Mouse (Mus musculus) MEL-GATA-1-ER (cell line): ENCODE data around the gene Pam.

Experiments
- DNase-seq: peaks from one replicate; pipeline ENCODE4 v3.0.0-alpha.2; 2012; ENCODE audit warnings: low read depth; ENCODE audit errors: extremely low read depth

Pam gene

DNA sequence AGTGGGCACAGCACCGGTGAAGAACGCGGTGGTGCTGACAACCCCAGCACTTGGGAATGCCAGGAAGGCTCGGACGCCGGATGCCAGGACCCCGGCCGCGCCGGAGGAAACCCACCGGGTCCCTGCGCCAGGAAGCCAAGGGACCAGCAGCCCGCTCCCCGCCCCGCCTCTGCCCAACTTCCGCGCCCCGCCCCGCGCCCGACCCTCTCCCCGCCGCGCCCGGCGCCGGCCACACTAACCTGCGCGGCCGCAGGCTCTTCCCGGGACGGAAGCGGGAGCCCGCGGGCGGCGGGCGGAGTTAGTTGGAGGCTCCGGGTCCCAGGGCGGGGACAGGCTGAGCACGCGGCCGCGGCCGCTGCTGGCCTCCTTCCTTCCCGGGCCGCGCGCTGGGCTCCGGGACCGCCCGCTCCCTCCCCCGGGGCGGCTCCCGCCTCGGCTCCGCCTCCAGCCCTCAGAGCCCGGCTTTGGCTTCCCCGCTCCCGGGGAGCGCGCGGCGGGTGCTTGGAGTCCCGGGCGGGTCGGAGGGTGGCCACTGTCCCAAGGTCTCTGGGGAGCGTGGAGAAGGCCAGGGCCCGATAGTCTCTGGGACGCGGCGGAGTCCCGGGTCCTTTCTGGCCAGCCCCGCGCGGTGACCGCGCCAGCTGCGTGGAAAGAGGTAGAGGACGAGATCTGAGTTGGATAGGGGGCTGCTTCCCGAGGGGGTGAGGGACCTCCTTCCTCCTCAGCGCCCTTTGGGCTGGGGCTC, at the start of gene Pam:
Pam (minus strand) TSS at position 401 of the 745 bp plus-strand sequence.
- DNase-seq: no peak

GRCm38 (mm10) chr1:98144845-98145244, 49.4 kb upstream of the Pam start:
- no peak for DNase-seq

- DNase-seq: no peak
Observed at GRCm38 (mm10) chr1:98131244-98131643, 35.8 kb upstream of the Pam start.

- no peak for DNase-seq
Observed at GRCm38 (mm10) chr1:98129561-98130347, 34.3 kb upstream of the Pam start.

DNA sequence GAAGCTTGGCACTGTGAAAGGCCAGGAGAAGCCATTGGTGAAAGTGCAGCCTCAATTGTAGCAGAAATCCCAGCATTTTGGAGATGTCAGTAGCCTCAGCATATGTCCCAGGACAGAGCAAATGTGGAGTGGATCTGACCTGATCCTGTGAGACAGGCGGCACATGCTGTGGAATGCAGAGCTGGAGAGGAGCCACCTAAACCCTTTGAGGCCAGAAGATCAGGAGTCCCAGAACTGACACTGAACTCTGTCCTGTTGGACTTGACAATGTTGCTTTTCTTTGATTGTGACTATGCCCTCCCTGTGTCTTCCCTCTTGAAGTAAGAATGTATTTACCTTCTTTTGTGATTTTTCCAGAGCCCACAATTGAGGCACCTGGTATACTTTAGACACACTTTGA, 33.7 kb upstream of the Pam start:
- DNase-seq: no peak

DNA sequence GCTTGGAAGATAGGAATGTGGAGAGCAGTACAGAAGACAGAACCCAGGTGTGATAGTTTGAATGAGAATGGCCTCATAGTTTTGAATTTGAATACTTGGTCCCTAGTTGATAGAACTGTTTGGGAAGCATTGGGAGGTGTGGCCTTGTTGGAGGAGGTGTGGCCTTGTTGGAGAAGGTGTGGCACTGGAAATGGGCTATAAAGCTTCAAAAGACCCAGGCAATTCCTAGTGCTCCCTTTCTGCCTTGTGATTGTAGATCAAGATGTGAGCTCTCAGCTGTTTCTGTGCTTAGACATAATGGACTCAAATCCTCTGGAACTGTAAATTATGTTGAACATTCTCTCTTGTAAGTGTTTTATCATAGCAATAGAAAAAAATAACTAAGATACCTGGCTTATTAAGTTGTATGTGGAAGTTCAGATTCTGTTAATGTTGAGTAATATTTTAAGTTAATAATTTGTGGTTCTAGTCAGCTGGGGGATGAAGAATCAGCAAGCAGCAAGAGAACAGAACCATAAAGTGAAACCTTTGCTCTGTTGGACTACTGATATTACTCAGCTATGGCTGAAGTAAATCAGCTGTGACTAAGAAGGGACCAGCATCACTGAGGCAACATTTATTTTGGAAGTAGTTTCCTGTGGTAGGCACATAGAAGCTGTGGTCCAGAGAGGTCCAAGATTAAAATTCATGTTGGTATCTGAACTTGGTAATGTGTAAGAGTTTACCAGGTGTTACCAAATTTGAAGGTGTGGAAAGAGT, 33.1 kb upstream of the Pam start:
- DNase-seq: no peak

GRCm38 (mm10) chr1:98126268-98126667, 30.8 kb upstream of the Pam start:
- DNase-seq: no peak

GRCm38 (mm10) chr1:98124727-98125126, 29.3 kb upstream of the Pam start:
- DNase-seq: no peak

DNA sequence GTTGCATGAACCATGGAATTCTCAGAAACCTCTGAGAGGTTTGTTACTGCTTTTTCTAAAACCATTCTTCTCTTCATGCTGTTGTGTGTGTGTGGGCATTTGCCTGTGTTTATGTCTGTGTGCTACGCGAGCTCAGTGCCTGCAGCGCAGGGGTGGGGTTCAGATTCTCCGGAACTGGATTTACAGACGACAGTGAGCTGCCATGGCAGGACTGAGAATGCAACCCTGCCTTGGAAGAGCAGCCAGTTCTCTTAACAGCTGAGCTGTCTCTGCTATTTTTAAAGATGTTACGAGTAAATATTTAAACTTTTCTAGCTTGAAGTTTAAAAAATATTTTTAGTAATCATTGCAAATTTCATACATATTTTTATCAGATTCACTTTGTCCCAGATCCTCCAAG, 24.1 kb upstream of the Pam start:
- no peak for DNase-seq

DNA sequence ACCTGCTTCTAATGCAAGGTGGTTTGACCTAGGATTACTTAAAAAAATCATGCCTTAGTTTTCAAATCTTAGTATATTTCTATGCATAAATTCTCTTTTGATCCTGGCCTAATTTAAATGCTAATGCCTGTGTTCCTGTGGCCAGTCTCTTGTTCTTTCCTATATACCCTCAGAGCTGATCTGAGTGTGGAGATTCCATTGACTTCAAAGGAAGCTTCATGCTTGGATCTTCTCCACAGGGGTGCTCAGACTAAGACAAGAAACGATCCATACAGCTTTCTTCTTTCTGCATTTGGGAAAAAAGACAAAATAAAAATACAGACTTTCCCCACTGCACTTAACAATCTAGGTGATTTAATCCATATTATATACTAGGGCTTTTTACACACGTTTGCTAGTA, 12.2 kb upstream of the Pam start:
- no peak for DNase-seq

DNA sequence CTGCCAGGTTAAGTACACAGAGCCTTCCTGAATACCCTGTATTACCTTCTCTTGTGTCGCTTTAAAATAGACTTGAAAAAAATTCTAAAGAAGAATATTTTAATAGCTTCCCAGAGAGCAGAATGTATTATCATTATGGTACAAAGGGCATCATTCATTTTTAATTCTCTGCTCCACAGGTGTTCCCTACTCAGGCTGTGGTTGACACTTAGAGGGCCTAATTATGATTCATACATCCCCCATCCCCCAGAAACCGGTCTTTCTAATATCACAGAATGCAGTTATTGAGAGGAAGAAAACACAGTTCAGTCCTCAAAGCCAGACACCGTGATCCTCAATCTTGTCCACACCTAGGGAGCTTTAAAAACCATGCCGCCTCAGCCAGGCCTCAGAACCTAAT, 4.0 kb upstream of the Pam start:
- no peak for DNase-seq

DNA sequence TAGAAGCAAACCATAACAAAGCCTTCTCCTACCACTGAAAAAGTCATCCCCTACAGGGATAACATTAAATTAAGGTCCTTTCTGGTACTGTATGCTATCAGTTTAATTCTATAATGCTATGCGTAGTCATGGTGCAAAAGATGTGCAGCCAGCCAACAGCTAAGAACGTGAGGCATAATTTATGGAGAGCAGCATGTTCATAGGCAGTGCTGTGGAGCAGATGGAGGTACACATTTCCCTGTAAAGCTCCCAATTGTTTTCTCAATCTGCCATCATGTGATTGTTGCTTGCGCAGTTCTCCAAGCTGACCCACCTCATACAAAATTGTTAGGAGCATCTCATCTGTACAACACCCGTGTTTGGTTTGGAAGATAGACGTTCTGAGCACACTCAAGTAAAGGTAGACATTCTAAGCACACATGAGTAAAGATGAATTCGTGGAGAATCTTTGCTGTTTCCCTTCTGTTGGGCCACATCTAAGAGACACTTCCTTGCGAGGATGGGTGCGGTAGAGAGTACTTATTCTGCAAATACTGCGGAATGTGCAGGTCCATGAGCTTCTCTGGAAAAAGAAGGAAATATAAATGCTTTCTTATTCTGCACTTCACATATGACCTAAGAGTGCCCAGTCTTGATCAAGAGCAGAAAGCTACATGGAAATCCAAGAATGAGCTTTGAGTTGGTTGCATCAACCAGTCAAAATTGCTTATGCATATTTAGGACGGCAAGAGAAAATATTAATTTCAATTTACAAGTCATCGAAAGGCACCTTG, 2.7 kb upstream of the Pam start:
- DNase-seq: no peak

DNA sequence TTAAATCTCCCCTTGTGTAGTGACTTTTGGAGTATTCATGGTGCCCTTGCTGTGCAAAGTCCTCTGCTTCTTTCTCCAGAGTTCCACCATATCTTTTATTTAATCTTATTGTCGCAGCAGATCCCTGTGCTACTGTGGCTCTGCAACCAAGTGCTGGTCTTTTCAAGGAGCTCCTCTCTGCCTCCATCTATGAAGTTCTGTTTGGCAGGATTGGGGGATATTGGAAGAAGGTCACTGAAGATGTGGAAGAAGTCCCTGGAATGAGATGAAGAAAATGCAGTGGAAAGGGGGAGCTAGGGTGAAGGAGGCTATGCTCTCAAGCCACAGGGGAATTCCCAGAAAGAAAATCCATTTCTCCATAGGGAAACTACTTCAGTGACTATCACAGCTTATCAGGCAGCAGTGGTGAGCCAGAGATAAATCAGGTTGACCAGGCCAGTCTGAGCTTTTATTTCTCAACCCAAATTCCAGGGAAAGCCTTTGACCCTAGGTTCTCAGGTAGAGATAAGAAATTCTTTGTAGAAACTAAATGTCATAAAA, 1.0 kb upstream of the Pam start:
- no peak for DNase-seq

- DNase-seq: no peak
Observed at GRCm38 (mm10) chr1:98095991-98096330, 515 bp upstream of the Pam start.

DNA sequence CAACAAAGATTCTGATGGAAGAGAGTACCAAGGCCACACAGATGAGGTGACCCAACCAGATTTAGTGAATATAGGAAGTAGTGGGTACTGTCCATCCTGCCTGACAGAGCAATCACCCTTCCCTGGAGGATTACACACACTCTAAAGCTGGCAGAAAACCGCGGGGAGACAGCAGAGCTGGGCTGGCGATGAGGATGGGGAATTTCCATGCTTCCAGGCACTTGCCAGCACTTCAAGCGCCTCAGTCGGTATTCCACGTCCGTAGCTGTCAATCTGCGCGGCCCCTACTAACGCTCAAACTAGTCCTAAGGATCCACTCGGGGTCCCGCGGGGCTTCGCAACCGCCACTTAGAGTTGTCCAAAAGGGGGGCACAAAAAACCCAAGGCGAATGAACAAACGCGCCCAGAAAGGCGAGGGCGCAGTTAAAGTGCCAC, 618 bp downstream of the Pam start:
- no peak for DNase-seq

- DNase-seq: no peak
Observed at GRCm38 (mm10) chr1:98089336-98089975, 6.0 kb downstream of the Pam start.

- no peak for DNase-seq
Observed at GRCm38 (mm10) chr1:98086456-98086855, 9.0 kb downstream of the Pam start.

DNA sequence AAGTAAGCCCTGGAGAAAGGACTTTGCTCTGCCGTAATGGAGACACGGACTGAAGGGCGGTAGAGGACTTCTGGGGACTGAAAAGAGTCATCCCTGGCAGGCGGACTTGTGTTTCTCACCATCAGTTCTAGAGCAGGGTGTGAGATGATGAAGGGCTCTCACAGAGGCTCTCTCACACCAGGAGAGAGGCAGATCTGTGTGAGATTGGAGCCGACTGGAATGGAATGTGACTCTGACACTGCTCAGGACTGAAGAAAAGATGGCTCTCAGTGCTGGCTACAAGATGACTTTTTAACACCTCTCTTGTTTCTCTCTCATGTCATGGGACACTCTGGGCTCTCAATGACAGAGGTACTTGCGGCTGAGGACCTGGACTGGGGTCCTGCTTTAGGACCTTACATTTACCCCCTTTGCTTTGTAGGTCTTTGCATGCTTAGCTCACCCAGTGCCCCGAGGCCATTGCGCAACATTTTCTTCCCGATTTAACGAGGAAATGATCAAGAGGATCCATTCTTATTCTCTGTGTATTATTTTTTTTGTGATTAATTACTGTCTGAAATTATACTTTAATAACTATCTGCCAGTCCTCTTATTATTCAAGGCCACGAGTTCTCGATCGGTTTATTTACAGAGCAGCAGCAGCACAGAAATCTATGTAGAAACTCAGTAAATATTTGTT, 10.7 kb downstream of the Pam start:
- DNase-seq: no peak

- DNase-seq: no peak
Observed at GRCm38 (mm10) chr1:98083508-98083907, 11.9 kb downstream of the Pam start.

- DNase-seq: no peak
Observed at GRCm38 (mm10) chr1:98082988-98083387, 12.5 kb downstream of the Pam start.
